Mouse (Mus musculus): ENCODE data around the gene Gm9736. TPM values are rescaled to one million over a fixed set of nuclear protein-coding genes. Genes with fewer than 3 reads are reported as not detected.
"Not testable (repeated sequence)": the region's sequence is repeated elsewhere in the genome, so short reads cannot be mapped to it uniquely, and the experiment has no call there.

The Gm9736 gene
- total and polyA plus RNA-seq, 3 experiments: not detected

DNA sequence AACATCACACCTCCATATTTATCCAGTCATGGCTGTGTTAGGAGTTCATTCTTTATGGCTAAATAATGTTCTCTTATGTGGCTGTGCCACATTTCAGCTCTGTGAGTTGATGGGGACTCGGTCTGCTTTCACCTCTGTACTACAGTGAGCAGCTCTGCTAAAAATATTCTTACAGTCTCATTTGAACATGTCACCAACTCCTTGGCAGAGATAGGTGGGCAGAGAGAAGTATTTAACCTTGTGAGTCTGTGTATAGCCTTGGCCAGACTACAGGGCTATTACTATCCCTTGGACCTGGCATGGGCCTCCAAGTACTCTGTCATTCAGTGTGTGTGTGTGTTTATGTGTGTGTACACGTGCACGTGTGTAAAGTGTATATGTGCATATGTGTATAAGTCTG is 21.0 kb upstream of the Gm9736 start:
- H3K4me1 ChIP-seq (ENCODE audit: control insufficient read depth in 1 of 2, insufficient read depth in 2 of 2); H3K4me3 ChIP-seq (replicated peaks in 1 of 3; ENCODE audit: low read depth in 2 of 3, low read length in 2 of 3, poor library complexity in 1 of 3); H3K9me3 ChIP-seq (replicated peaks; ENCODE audit: low read length); DNase-seq (ENCODE audit: extremely low read depth); H3K27ac ChIP-seq (ENCODE audit: insufficient read depth, low read depth); dilution Hi-C loops (cut with MboI; ENCODE audit: extremely low pct_ligation_motif_present, extremely low pct_unique_long_range_greater_than_20kb, low sequenced_read_pairs); in situ Hi-C loops (cut with MboI; ENCODE audit: low pct_ligation_motif_present, low pct_unique_long_range_greater_than_20kb, low sequenced_read_pairs); H3K9ac ChIP-seq (ENCODE audit: insufficient read depth, low read depth); H3K4me2 ChIP-seq (ENCODE audit: insufficient read depth, low read depth, poor library complexity, severe bottlenecking); H3K36me3 ChIP-seq (replicated peaks in 1 of 2; ENCODE audit: control insufficient read depth in 1 of 2, insufficient read depth in 1 of 2, low read length in 1 of 2); H3K79me2 ChIP-seq (replicated peaks; ENCODE audit: control insufficient read depth, extremely low read depth, insufficient read depth, poor library complexity, severe bottlenecking): not testable (repeated sequence)
- peaks cover 32% of the 10 kb centered on the region for H3K27me3 ChIP-seq (replicated peaks)

DNA sequence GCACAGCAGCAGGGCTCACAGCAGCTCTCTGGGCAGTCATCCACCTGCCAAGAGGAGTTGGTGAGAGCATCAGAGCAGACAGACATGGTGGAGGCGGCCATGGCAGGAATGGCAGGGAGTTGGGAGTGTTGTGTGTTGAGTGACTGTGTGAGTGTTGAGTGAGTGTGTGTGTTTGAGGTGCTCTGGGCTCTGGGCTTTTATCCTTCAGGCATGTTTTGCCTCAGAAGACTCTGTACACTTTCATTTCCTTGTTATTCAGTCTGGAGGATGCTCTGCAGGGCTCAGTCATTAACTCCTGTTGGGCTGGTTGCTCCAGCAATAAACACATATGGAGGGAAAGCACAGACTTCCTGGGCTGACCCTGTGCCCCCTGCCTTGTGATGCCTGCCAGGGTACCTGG is 20.1 kb upstream of the Gm9736 start, which contains the start of gene Gm3238:
TSS of gene Gm3238 (minus strand) at position 101 of the 400 bp plus-strand sequence.
- in situ Hi-C loops (cut with MboI; ENCODE audit: low pct_ligation_motif_present, low pct_unique_long_range_greater_than_20kb, low sequenced_read_pairs); H3K36me3 ChIP-seq (replicated peaks in 1 of 2; ENCODE audit: control insufficient read depth in 1 of 2, insufficient read depth in 1 of 2, low read length in 1 of 2); H3K9me3 ChIP-seq (replicated peaks; ENCODE audit: low read length); dilution Hi-C loops (cut with MboI; ENCODE audit: extremely low pct_ligation_motif_present, extremely low pct_unique_long_range_greater_than_20kb, low sequenced_read_pairs); H3K27ac ChIP-seq (ENCODE audit: insufficient read depth, low read depth); H3K4me3 ChIP-seq (replicated peaks in 1 of 3; ENCODE audit: low read depth in 2 of 3, low read length in 2 of 3, poor library complexity in 1 of 3); H3K4me2 ChIP-seq (ENCODE audit: insufficient read depth, low read depth, poor library complexity, severe bottlenecking); H3K9ac ChIP-seq (ENCODE audit: insufficient read depth, low read depth); DNase-seq (ENCODE audit: extremely low read depth); H3K4me1 ChIP-seq (ENCODE audit: control insufficient read depth in 1 of 2, insufficient read depth in 2 of 2); H3K79me2 ChIP-seq (replicated peaks; ENCODE audit: control insufficient read depth, extremely low read depth, insufficient read depth, poor library complexity, severe bottlenecking): not testable (repeated sequence)
- H3K27me3 ChIP-seq (replicated peaks): peaks cover 40% of the 10 kb centered on the region

DNA sequence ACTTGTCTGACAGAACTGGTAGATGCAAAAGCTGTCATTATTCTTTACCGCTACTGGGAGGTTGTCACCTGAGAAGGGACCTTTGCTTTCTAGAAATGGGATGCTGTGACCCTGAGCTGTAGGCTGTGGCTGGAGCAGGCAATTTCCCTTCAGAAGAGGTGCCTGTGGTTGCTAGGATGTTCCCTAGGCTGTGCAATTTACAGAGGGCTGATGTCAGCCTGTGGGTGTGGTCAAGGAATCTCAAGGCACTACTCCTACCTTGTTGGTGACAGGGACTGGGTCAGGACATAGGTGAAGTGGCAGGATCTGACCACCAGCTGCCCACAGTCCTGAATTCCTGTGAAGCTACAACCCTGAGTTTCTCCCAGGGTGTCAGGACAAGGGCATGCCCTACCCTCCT is 18.6 kb upstream of the Gm9736 start:
- H3K27me3 ChIP-seq (replicated peaks): peaks cover 42% of the 10 kb centered on the region
- DNase-seq (ENCODE audit: extremely low read depth): no peak
- in situ Hi-C loops (cut with MboI; ENCODE audit: low pct_ligation_motif_present, low pct_unique_long_range_greater_than_20kb, low sequenced_read_pairs): no loop called here

DNA sequence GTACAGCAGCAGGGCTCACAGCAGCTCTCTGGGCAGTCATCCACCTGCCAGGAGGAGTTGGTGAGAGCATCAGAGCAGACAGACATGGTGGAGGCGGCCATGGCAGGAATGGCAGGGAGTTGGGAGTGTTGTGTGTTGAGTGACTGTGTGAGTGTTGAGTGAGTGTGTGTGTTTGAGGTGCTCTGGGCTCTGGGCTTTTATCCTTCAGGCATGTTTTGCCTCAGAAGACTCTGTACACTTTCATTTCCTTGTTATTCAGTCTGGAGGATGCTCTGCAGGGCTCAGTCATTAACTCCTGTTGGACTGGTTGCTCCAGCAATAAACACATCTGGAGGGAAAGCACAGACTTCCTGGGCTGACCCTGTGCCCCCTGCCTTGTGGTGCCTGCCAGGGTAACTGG is 8.4 kb upstream of the Gm9736 start, which contains the start of gene Gm3233:
TSS of gene Gm3233 (minus strand) at position 101 of the 400 bp plus-strand sequence.
- peaks cover 39% of the 10 kb centered on the region for H3K27me3 ChIP-seq (replicated peaks)
- H3K4me1 ChIP-seq (ENCODE audit: control insufficient read depth in 1 of 2, insufficient read depth in 2 of 2); H3K27ac ChIP-seq (ENCODE audit: insufficient read depth, low read depth); dilution Hi-C loops (cut with MboI; ENCODE audit: extremely low pct_ligation_motif_present, extremely low pct_unique_long_range_greater_than_20kb, low sequenced_read_pairs); DNase-seq (ENCODE audit: extremely low read depth); H3K36me3 ChIP-seq (replicated peaks in 1 of 2; ENCODE audit: control insufficient read depth in 1 of 2, insufficient read depth in 1 of 2, low read length in 1 of 2); in situ Hi-C loops (cut with MboI; ENCODE audit: low pct_ligation_motif_present, low pct_unique_long_range_greater_than_20kb, low sequenced_read_pairs); H3K4me2 ChIP-seq (ENCODE audit: insufficient read depth, low read depth, poor library complexity, severe bottlenecking); H3K9ac ChIP-seq (ENCODE audit: insufficient read depth, low read depth); H3K79me2 ChIP-seq (replicated peaks; ENCODE audit: control insufficient read depth, extremely low read depth, insufficient read depth, poor library complexity, severe bottlenecking); H3K4me3 ChIP-seq (replicated peaks in 1 of 3; ENCODE audit: low read depth in 2 of 3, low read length in 2 of 3, poor library complexity in 1 of 3); H3K9me3 ChIP-seq (replicated peaks; ENCODE audit: low read length): not testable (repeated sequence)

More for the DNA sequence above, 18.6 kb upstream of the Gm9736 start:
- dilution Hi-C loops (cut with MboI; ENCODE audit: extremely low pct_ligation_motif_present, extremely low pct_unique_long_range_greater_than_20kb, low sequenced_read_pairs): no loop called here
- TF ChIP-seq ZMIZ1 (IDR thresholded peaks at IDR 0.05; ENCODE audit: low read depth, low read length) (no peak), CTCF (conservative IDR thresholded peaks at IDR 0.05 in 1 of 2, IDR thresholded peaks at IDR 0.05 in 1 of 2; ENCODE audit: low read depth in 2 of 2, low read length in 2 of 2) (no peak), EP300 (IDR thresholded peaks at IDR 0.05; ENCODE audit: low read length) (no peak), CHD1 (IDR thresholded peaks at IDR 0.05; ENCODE audit: low read depth, low read length) (no peak), NELFE (IDR thresholded peaks at IDR 0.05; ENCODE audit: low read depth, low read length) (no peak), JUN (IDR thresholded peaks at IDR 0.05; ENCODE audit: insufficient read depth, low read depth, low read length) (no peak), RCOR1 (conservative IDR thresholded peaks at IDR 0.05; ENCODE audit: low read depth, low read length) (no peak), HCFC1 (IDR thresholded peaks at IDR 0.05; ENCODE audit: low read depth, low read length) (no peak), MEF2A (IDR thresholded peaks at IDR 0.05; ENCODE audit: borderline replicate concordance, low read depth, low read length) (no peak), PAX5 (IDR thresholded peaks at IDR 0.05; ENCODE audit: low read length) (no peak), SIN3A (IDR thresholded peaks at IDR 0.05; ENCODE audit: low read length) (no peak), POLR2AphosphoS2 (IDR thresholded peaks at IDR 0.05; ENCODE audit: low read depth, low read length) (no peak), ZNF384 (IDR thresholded peaks at IDR 0.05; ENCODE audit: low read depth, low read length) (no peak), IRF4 (IDR thresholded peaks at IDR 0.05; ENCODE audit: low read depth, low read length) (no peak), GABPA (IDR thresholded peaks at IDR 0.05; ENCODE audit: insufficient replicate concordance, low read depth, low read length) (no peak), ZC3H11A (IDR thresholded peaks at IDR 0.05; ENCODE audit: low read depth, low read length) (no peak), RAD21 (IDR thresholded peaks at IDR 0.05; ENCODE audit: low read depth, low read length) (no peak), USF1 (IDR thresholded peaks at IDR 0.05; ENCODE audit: low read depth, low read length) (no peak), MYC (IDR thresholded peaks at IDR 0.05; ENCODE audit: low read depth, low read length) (no peak)
- no peak overlapping the region for H3K4me2 ChIP-seq (ENCODE audit: insufficient read depth, low read depth, poor library complexity, severe bottlenecking)
- H3K9me3 ChIP-seq (replicated peaks; ENCODE audit: low read length): no peaks in the 10 kb centered on the region
- H3K36me3 ChIP-seq (replicated peaks in 1 of 2; ENCODE audit: control insufficient read depth in 1 of 2, insufficient read depth in 1 of 2, low read length in 1 of 2): no peaks in the 10 kb centered on the region
- no peak overlapping the region for H3K27ac ChIP-seq (ENCODE audit: insufficient read depth, low read depth)
- no peak overlapping the region for H3K9ac ChIP-seq (ENCODE audit: insufficient read depth, low read depth)
- no peak overlapping the region for H3K4me3 ChIP-seq (replicated peaks in 1 of 3; ENCODE audit: low read depth in 2 of 3, low read length in 2 of 3, poor library complexity in 1 of 3)
- H3K4me1 ChIP-seq (ENCODE audit: control insufficient read depth in 1 of 2, insufficient read depth in 2 of 2): no peaks in the 10 kb centered on the region
- H3K79me2 ChIP-seq (replicated peaks; ENCODE audit: control insufficient read depth, extremely low read depth, insufficient read depth, poor library complexity, severe bottlenecking): no peaks in the 10 kb centered on the region
